22 mouse cellular contexts compared by ENCODE assay signal in genomic region chr1:85870546-85870945, GRCm38 (mm10). TPM values are rescaled to one million over a fixed set of nuclear protein-coding genes. Genes with fewer than 3 reads are reported as not detected.
DNase-seq lines count a peak whose midpoint lies in the region; ATAC-seq and TF ChIP-seq lines count a peak whose summit lies in the region.
"Had no signal": no experiment of that assay in that cellular context is flagged by ENCODE, and none has a peak within 500 bp of the region (broad histone marks: within the 10 kb centered on the region; RNA-seq: fewer than 3 reads in every experiment).

No protein-coding gene starts in this region.

- H3K9me3 ChIP-seq in forebrain, postnatal 0 days (ENCODE audit: low read length): 0 out of 2 replicates have a peak, but pooled peaks cover 3% of the 10 kb centered on the region
- no peaks in the 10 kb centered on the region; the same call in 1 of the 2 replicates for H3K9me3 ChIP-seq in forebrain, embryonic 16.5 days (ENCODE audit: control insufficient read depth, low read length)

- H3K27ac ChIP-seq in forebrain, postnatal 0 days (ENCODE audit: low read depth, low read length): 0 out of 2 replicates have a peak overlapping the region, but pooled peaks have one; percentile 29
- no peak overlapping the region for H3K27ac ChIP-seq in forebrain, embryonic 16.5 days (ENCODE audit: low read length)
- peak overlapping the region; percentile 82 for H3K27ac ChIP-seq in layer of hippocampus, adult 2 months
- peak overlapping the region; percentile 41; the same call in 1 of the 2 replicates for H3K27ac ChIP-seq in cortical plate, adult 2 months (ENCODE audit: insufficient read depth, low read length)
- H3K27ac ChIP-seq: embryonic facial prominence, embryonic 10.5 days; forebrain, embryonic 13.5 days; heart, embryonic 13.5 days had no signal

- H3K4me2 ChIP-seq in forebrain, postnatal 0 days (ENCODE audit: low read depth): no peak overlapping the region
- no peak overlapping the region for H3K4me2 ChIP-seq in forebrain, embryonic 16.5 days (ENCODE audit: low read length)
- H3K4me2 ChIP-seq: forebrain, embryonic 13.5 days; heart, embryonic 13.5 days had no signal

- peak; percentile 38 for DNase-seq in cerebellum, adult 9-10 months
- DNase-seq in cerebellum, adult 18-20 months: no peak
- DNase-seq in forebrain, postnatal 0 days: peak; percentile 22
- no peak for DNase-seq in layer of hippocampus, adult 2 months (ENCODE audit: low spot score in 2 of 2)
- DNase-seq in layer of hippocampus, adult 9-11 months: no peak
- DNase-seq: adrenal gland, postnatal 14 days; gastrocnemius, postnatal 14 days; heart, postnatal 36 days; kidney, adult 11 months; kidney, adult 9 months had no signal

- no peak overlapping the region for H3K9ac ChIP-seq in forebrain, postnatal 0 days
- H3K9ac ChIP-seq in forebrain, embryonic 16.5 days (replicated peaks; ENCODE audit: low read depth, low read length): no peak overlapping the region
- H3K9ac ChIP-seq: forebrain, embryonic 13.5 days; heart, embryonic 13.5 days had no signal

- TF ChIP-seq POLR2A in cortical plate, adult 2 months (IDR thresholded peaks at IDR 0.05; ENCODE audit: extremely low read depth, insufficient read depth, low read length): no peak

- no peaks in the 10 kb centered on the region for H3K4me1 ChIP-seq in forebrain, postnatal 0 days (ENCODE audit: insufficient read depth)
- no peaks in the 10 kb centered on the region for H3K4me1 ChIP-seq in forebrain, embryonic 16.5 days (replicated peaks; ENCODE audit: control insufficient read depth, insufficient read depth, low read length)
- H3K4me1 ChIP-seq in cortical plate, adult 2 months (ENCODE audit: control insufficient read depth, insufficient read depth, low read length): peaks cover 2% of the 10 kb centered on the region; the same call in 1 of the 2 replicates
- H3K4me1 ChIP-seq: embryonic facial prominence, embryonic 10.5 days; forebrain, embryonic 13.5 days had no signal

- peak; percentile 62 for ATAC-seq in forebrain, postnatal 0 days
- no peak for ATAC-seq in forebrain, embryonic 16.5 days
- ATAC-seq: activated CD4-positive, CD25-positive, alpha-beta regulatory T cell, adult 4 months; forebrain, embryonic 13.5 days; hindbrain, embryonic 16.5 days; Patski had no signal

- 63% methylated on average over 2 of the region's 2 CpGs for WGBS in forebrain, postnatal 0 days
- 69% methylated on average over 2 of the region's 2 CpGs for WGBS in forebrain, embryonic 16.5 days

- H3K4me3 ChIP-seq in forebrain, postnatal 0 days (ENCODE audit: low read depth, low read length): no peak overlapping the region
- H3K4me3 ChIP-seq in forebrain, embryonic 16.5 days (replicated peaks; ENCODE audit: low read length): no peak overlapping the region
- H3K4me3 ChIP-seq in layer of hippocampus, adult 2 months: no peak overlapping the region
- H3K4me3 ChIP-seq in cortical plate, adult 2 months (ENCODE audit: insufficient read depth, low read length): no peak overlapping the region
- H3K4me3 ChIP-seq: embryonic facial prominence, embryonic 10.5 days; forebrain, embryonic 13.5 days; heart, embryonic 13.5 days had no signal

- H3K36me3 ChIP-seq in forebrain, postnatal 0 days (ENCODE audit: insufficient read depth): no peaks in the 10 kb centered on the region
- H3K36me3 ChIP-seq in forebrain, embryonic 16.5 days (ENCODE audit: control insufficient read depth, insufficient read depth): no peaks in the 10 kb centered on the region
- H3K36me3 ChIP-seq: embryonic facial prominence, embryonic 10.5 days; heart, embryonic 13.5 days had no signal

- no peak for TF ChIP-seq CTCF in forebrain, postnatal 0 days (IDR thresholded peaks at IDR 0.05; ENCODE audit: low read depth)
- TF ChIP-seq CTCF in layer of hippocampus, adult 2 months (conservative IDR thresholded peaks at IDR 0.05): no peak
- no peak for TF ChIP-seq CTCF in cortical plate, adult 2 months (IDR thresholded peaks at IDR 0.05; ENCODE audit: extremely low read depth, insufficient read depth, low read length)

- no peaks in the 10 kb centered on the region for H3K27me3 ChIP-seq in forebrain, postnatal 0 days (ENCODE audit: insufficient read depth, low read length)
- H3K27me3 ChIP-seq in forebrain, embryonic 16.5 days (replicated peaks; ENCODE audit: control insufficient read depth, insufficient read depth, low read length): no peaks in the 10 kb centered on the region
- H3K27me3 ChIP-seq: CH12.LX; forebrain, embryonic 13.5 days; heart, embryonic 13.5 days; Patski had no signal

RNA-seq across cellular contexts. Expression of gene Itm2c, which starts 23.5 kb away (rescaled TPM):
- total RNA-seq in forebrain, postnatal 0 days (2014; rRNA removed): 244 and 280 TPM in 2 replicates
- polyA plus RNA-seq in forebrain, postnatal 0 days (2015; fragmentation: Nextera tagmentation; extraction: Ambion mirVana): 244 and 246 TPM in 2 replicates
- polyA plus RNA-seq in forebrain, embryonic 16.5 days (2015; fragmentation: Nextera tagmentation; extraction: Ambion mirVana): 146 and 166 TPM in 2 replicates
- total RNA-seq in layer of hippocampus, adult 2 months (2021): 100 to 1,000 TPM; 748 to 802 TPM
- polyA plus RNA-seq in cortical plate, adult 2 months (2012; rRNA removed): 835 and 861 TPM in 2 replicates

RNA-seq across cellular contexts. Expression of gene 4933407L21Rik, which starts 57.7 kb away (rescaled TPM):
- total RNA-seq in forebrain, postnatal 0 days (2014; rRNA removed): 6.7 and 9.8 TPM in 2 replicates
- 6.2 and 8.6 TPM in 2 replicates for polyA plus RNA-seq in forebrain, postnatal 0 days (2015; fragmentation: Nextera tagmentation; extraction: Ambion mirVana)
- 3.6 and 5.6 TPM in 2 replicates for polyA plus RNA-seq in forebrain, embryonic 16.5 days (2015; fragmentation: Nextera tagmentation; extraction: Ambion mirVana)
- total RNA-seq in layer of hippocampus, adult 2 months (2021): 1 to 10 TPM; 3.3 to 3.6 TPM
- 6.6 and 7.8 TPM in 2 replicates for polyA plus RNA-seq in cortical plate, adult 2 months (2012; rRNA removed)
- total RNA-seq: adrenal gland, adult 18-20 months; heart, adult 8-10 months; heart, postnatal 36 days had no signal
- polyA plus RNA-seq: heart, embryonic 13.5 days; heart, postnatal 0 days had no signal

Comparison
In these comparisons a context has a peak if more than half of its experiments do, and no peak if none do; other contexts are left out.
1. DNase-seq: peak in cerebellum, adult 9-10 months (single experiment) and forebrain, postnatal 0 days (single experiment); none in cerebellum, adult 18-20 months (0 of 2), layer of hippocampus, adult 2 months (0 of 2) and layer of hippocampus, adult 9-11 months (single experiment).